Mouse (Mus musculus) testis, adult 2 months (tissue): ENCODE measurements at regions not wholly inside any gene's neighbourhood (a gene's known extent, or its start where the extent isn't known, plus 50 kb on each side); places are given as distances from the start of the nearest gene placed in this dataset.

Experiments
- CTCF ChIP-seq: fragments of 200-500 bp; IDR thresholded peaks from 2 replicates; pipeline ENCODE4 v1.5.1; 2012; ENCODE audit warnings: low read depth, mild to moderate bottlenecking, inconsistent platforms, low read length, moderate library complexity; ENCODE audit not compliant: control insufficient read depth, insufficient read depth, insufficient replicate concordance
- POLR2A ChIP-seq: fragments of 200-500 bp; IDR thresholded peaks from 2 replicates; pipeline ENCODE4 v1.6.1; 2012; ENCODE audit warnings: low read depth, mild to moderate bottlenecking, inconsistent platforms, low read length, moderate library complexity; ENCODE audit not compliant: control insufficient read depth

GRCm38 (mm10) chr2:61213951-61214350 is 251.0 kb upstream of the Rbms1 start:
- TF ChIP-seq POLR2A (no peak), CTCF (no peak)
